Mouse (Mus musculus) cerebellum, postnatal 25 days (tissue): Measurements from ENCODE around the gene Il27.

Source experiments
- DNase-seq, 2 experiments: peaks; one replicate each; pipeline ENCODE4 v3.0.0; 2021; ENCODE audit warnings: mixed read lengths in 2 of 2

Gene Il27

DNA sequence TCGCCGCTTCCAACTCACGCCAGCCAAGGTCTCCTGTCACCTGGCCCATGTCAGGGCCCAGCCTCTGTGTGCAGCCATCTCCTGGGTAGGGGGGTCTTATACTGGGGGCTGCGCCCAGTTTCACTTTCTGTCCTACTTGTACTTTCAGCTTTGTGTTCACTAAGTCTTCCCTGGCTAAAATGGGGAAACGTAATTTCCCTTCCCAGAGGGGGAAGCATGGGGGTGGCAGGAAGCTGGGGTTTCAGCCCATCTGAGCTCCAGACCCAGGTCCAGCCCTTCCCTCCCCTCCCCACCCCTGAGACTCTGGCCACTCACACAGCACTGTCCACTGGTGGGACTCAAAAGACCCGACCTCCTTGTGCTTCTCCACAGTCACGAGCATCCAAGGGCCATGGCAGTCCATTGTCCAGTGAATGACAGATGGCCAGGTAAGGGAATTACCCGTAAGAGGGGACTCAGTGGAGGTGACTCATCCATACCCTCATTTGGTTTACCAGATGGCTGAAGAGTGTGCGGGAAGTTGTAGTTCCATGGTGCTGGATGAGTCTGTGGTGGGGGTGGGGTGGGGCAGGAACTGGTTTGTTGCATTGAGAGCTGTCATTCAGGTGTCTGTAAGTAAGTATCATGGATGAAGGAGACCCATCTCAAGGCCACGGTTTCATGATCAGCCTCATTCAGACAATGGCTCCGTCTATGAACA is at the start of gene Il27:
TSS of gene Il27 (minus strand) at position 80 of the 700 bp plus-strand sequence.
- no peak for DNase-seq

GRCm38 (mm10) chr7:126644345-126644744 is 49.6 kb upstream of the Il27 start:
- DNase-seq = no peak

- peak; percentile 33 to 58 for DNase-seq
Observed at GRCm38 (mm10) chr7:126643244-126643617, 48.5 kb upstream of the Il27 start.

DNA sequence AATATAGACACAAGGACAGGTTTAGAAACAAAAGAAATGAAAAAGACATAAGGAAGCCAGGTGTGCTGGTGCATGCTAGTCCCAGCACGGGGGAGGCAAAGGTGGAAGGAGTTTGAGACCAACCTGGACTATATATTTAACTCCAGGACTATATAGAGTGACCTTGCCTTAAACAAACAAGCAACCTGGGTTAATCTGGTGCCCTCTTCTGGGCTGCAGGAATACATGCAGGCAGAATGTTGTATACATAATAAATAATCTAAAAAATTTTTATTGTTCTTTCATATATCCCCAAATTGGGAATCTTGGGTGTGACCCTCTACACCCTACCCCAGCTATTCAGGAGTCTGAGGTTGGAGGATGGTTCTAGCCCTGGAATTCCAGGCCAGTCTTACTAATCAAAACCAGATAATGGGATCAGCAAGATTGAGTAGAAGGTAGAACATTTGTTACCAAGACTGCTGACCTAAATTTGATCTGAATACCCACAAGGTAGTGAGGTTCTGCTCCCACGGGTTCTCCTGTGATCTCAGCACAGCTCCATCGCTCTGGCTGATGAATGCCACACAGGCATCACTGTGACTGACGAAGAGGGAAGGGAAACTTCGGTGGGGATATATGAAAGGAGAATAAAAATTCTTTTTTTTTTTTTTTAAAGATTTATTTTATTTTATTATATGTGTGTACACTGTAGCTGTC is 48.0 kb upstream of the Il27 start:
- DNase-seq = no peak

DNA sequence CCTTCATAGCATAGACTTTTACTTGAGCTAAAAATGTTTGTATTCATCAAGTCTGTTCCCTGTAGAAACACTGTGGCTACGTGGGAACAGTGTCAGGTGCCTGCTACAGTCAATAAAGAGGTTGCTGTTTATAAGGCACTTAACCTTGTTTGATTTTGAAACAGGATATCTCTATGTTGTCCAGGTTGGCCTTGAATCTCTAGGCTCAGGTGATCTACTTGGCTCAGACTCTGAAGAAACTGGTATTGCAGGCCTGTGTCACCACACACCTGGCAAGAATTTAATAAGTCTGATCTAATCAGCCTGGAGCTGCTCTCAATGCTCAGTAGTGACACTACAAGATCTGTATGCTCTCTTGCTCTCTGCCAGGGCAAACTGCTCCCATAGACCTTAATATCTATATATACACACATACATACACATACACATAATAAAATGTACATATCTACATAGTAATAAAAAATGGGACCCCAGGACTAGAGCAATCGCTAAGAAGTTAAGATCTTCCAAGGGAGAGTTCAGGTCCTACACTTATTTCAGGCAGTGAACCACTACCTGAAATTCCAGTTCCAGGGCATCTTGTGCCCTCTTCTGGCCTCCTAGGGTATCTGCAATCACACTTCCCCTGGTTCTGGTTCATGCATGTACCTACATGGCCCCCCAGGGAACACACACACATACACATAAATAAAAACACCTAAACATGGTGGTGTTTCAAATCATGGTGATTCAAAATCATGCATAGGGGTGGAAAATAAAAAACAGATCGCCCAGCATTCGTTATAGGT is 42.2 kb upstream of the Il27 start:
- peak; percentile 19 to 41 for DNase-seq

GRCm38 (mm10) chr7:126635375-126635774 is 40.6 kb upstream of the Il27 start:
- no peak for DNase-seq

DNA sequence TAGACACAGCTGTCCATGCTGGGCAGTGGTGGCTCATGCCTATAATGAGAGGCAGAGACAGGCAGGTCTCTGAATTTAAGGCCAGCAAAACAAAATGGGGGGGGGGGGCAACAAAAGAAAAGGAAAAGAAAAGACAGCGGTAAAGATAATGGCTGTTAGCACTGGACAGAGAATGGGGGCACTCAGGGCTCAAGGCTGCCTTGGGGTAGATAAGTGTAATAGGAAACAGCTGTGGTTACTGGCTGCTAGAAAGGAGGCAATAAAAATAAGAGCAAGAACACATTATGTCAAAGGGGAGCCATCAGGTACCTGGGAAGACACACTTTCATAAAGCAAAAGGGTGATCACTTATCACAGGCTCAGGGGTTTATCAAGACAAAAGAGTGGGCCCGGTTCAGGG is 37.7 kb upstream of the Il27 start:
- no peak for DNase-seq

DNA sequence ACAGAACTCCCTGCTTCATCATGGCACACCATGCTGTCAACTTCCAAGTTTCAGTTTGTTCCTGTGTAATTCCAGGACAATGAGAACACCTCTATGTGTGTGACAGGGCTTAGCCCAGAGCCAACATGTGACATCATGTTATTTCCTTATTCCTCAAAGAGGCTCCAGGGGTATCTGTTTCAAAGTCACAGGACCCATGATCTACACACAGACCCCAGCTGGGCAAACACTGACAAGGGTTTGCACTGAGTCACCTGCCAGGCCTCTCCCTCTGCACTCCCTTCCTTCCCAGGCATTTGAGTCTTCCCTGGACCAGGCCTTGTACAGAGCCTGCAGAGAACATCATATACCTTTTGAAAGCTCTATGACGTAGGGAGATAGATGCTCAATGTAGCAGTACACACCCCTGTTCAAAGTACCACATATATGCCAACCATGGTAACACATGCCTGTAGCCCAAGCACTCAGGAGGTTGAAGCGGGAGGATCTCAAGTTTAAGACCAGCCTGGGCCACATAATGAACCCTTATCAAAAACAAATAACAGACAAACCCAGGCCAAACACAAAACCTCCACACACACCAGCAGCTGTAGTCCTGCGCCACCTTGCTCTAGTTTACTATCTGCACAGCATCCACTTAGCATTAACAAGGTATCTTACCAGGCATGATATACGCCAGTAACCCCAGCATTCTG is 36.2 kb upstream of the Il27 start, which contains the start of gene Nupr1:
TSS of gene Nupr1 (minus strand) at position 38 of the 695 bp plus-strand sequence.
- DNase-seq = no peak

DNA sequence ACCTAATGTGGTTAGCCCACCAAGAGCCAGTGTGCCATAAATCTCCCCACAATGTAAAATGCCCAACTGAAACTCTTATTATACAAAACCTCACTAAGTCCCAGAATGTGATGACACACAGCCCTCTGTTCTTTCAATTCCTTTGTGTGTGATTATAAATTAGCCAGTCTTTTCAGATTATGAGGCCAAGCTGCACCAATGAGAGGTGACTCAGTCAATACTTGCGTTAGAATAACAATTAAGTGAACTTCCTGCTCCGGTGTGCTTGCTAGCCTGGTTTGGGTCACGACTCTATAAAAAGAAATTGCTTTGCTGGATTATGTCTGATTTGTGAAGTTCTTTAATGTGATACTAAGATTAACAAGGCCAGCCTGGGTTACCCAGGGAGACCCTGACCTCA is 35.2 kb upstream of the Il27 start:
- no peak for DNase-seq

- DNase-seq = no peak
Observed at GRCm38 (mm10) chr7:126628111-126628510, 33.4 kb upstream of the Il27 start.

DNA sequence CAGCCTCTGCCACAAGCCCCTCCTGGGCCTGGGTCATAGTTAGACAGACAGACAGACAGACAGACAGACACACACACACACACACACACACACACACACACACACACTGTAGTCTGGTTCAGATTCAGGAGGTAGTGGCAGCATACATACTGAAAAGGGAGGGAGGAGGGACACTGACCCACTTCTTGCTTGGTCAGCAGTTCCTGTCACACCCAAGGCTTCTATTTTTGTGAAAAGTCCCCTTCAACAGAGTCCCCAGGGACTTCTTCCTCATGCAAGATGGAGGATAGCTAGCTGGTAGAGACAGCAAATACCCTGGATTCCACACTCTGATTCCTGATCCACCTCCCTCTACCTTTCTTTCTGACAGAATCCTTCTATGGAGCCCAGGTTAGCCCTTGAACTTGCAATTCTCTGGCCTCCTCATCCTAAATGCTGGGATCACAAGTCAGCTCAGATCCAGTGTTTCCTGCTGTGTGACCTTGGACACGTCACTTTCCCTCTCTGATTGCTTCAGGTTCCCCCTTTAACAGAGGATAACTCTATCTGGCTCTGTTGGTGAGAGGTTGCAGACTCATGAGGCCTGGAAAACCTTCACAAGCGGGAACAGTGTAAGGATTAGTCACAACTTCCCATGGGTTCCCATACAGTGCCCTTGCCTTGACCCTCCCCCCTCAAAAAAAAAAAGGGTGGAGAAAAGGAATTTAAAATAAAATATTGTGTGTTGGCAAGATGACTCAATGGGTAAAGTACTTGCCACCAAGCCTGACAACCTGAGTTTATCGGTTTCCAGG is 31.3 kb upstream of the Il27 start:
- DNase-seq = no peak

DNA sequence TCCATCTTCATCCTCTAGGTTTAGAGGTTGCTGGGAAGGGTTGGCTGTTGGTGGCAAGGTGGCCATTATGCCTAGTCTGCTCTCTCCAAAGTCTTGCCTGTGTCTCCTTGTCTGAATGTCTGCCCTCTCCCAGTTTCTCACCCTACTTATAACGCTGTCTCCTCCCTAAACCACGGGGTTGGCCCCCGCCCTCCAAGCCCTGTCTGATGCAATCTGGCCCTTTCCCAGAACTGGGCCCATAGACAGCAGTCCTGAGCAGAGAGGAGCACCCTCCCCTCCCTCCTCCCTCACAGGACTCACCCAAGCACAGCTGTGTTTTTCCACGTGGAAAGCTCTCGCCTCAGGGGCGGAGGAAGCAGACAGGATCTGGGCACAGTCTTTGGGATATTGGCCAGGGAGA is 30.6 kb upstream of the Il27 start:
- DNase-seq = peak in 1 of 2 experiments; percentile 15

- no peak for DNase-seq
Observed at GRCm38 (mm10) chr7:126624774-126625173, 30.0 kb upstream of the Il27 start.

DNA sequence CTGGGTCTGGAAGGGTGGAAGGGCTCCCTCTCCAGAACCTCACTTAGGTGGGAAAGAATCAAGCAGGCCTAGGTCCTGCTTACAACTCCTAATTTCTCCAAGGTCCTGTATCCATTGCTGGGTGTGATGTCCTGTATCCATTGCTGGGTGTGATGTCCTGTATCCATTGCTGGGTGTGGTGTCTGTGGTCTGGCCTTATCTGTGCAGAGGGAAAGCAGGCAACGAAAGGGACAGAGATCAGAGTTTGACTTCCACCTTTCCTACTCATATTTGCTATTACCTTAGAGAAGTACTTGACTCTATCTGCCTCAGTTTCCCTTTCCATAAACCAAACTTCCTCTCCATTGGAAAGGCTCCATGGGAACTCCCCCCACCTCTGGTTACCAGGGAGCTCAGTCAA is 28.6 kb upstream of the Il27 start:
- no peak for DNase-seq

GRCm38 (mm10) chr7:126621452-126622359 is 27.0 kb upstream of the Il27 start:
- no peak for DNase-seq

DNA sequence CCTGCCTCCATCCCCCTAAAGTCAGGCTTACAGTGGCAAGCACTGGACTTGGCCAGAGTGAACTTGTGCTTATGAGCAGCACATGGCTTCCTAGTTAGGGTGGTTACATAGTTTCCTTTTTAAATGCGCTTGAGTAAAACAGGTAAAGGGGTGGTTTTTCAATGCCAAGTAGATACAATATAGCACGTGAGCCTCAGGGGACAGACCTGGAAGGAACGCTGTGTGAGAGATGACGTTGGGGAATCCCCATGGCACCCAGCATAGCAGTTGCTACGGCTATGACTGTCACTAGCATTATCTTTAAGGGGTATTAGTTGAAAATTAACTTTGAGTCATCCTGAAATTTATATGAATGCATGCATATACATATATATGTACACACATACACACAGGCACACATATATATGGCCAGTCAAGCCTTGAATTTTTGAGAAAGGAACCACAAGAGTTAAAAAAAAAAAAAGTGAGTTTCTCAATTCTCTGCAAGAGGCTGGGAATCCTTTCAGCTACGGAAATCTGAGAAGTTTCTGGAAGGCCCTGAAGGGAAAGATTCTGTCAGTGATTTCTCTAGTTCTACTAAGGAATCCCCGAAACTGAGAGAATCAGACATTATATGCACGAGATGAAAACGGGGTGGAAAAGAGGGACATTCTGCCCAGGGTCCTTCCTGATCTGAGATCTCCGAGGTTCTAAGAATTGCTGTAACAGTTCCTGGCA is 25.0 kb upstream of the Il27 start:
- DNase-seq = no peak

- DNase-seq = no peak
Observed at GRCm38 (mm10) chr7:126616707-126617106, 22.0 kb upstream of the Il27 start.

GRCm38 (mm10) chr7:126612736-126613135 is 18.0 kb upstream of the Il27 start:
- DNase-seq = no peak

GRCm38 (mm10) chr7:126607796-126608195 is 13.1 kb upstream of the Il27 start:
- no peak for DNase-seq

DNA sequence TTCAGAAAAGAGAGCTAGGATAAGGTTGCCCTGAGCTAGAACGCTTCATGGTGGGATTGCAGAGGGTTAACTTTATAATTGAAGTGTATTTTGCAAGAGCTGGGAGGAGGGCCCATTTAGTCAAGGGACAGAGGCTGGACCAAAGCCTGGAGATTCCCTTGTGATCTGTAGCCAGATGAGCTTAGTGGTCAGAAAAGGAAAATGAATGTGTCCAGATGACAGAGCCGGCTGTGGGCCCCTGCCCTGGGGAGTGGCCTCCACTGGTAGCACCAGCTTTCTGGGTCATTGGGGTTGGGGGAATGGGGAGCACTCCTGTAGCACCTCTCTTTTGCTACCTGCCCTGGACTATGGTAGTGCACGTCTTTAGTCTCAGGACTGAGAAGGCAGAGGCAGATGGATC is 12.3 kb upstream of the Il27 start:
- DNase-seq = no peak
